Mouse (Mus musculus) adrenal gland (tissue): ENCODE measurements around the gene 4930523C07Rik.

Experiments
- intact Hi-C: fragments of 180-260 bp; cut with DNase I; formaldehyde crosslinking; loops from one replicate; pipeline ENCODE4 v1.15.1; 2025
- long read RNA-seq, 2 experiments: library from polyadenylated mRNA; unstranded; transcript quantifications; one replicate each; pipeline ENCODE4 v2.0.0; 2020; ENCODE audit warnings: borderline replicate concordance in 1 of 2; ENCODE audit not compliant: insufficient replicate concordance in 1 of 2

Gene 4930523C07Rik
- long read RNA-seq, experiment 1, full-length matches to known transcripts: 11 of 16 reads
- long read RNA-seq, experiment 1, partial matches to known transcripts: 0 of 16 reads
- long read RNA-seq, experiment 1, other reads (novel, unspliced or antisense): 5 of 16 reads
- long read RNA-seq, experiment 2, full-length matches to known transcripts: 14 of 16 reads
- long read RNA-seq, experiment 2, partial matches to known transcripts: 0 of 16 reads
- long read RNA-seq, experiment 2, other reads (novel, unspliced or antisense): 2 of 16 reads

DNA sequence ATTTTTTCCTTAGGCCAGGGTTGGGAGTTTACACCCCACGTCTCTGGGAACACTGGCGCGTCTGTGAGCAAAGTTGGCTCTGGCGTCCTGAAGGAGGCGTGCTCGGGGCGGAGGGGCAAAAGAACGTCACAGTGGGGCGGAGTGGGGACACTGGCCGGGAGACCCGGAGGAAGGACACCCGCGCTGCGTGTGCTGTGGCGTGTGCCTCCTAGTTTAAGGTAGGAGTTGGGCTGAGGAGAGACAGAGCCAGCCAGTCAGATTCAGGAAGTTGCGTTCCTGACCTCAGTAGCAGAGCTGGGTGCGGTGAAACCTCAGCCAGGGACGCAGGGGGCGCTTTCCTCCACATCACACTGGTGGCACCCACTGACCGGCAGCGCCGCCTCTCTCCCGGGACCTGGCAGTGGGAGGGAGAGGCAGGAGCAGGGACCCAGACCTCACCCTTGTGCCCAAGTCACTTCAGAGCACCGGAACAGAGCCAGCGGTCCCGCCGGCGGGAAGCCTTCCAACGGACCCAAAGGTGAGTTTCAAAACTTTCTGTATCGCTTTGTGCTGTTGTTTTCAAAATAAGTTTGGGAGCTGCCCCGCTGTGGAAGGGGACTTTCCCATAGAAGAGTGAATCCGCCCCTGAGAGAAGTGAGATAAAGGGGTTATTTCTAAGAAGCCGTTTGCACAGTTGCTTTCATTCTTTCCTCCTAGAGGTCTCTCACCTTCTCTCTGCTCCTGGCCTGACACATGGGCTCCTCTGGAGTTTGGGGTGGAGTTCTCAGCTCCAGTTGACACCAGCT, at the start of gene 4930523C07Rik:
4930523C07Rik (plus strand) TSS at position 146 of the 785 bp plus-strand sequence.
- intact Hi-C loops: no loop called here

GRCm38 (mm10) chr1:159997329-159997728, 46.9 kb upstream of the 4930523C07Rik start:
- intact Hi-C loops: no loop called here

DNA sequence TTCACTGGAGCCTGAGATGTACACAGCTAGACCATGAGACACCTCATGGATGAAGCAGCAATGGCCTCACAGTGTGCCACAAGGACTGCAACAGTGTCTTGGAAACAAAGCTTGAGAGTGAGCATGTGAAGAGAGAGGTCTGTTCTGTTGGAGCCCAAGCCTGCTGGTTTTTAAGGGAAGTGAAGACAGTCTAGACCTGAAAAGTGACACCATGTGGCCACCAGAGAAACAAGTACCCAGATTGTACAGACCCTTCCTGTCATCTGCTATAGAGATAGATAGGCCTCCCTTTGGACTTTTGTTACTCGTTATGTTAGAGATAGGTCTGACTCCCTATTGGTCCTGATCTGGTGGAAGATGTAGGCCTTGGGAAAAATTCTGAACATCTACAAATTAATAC, 45.8 kb upstream of the 4930523C07Rik start:
- intact Hi-C loops: no loop called here

DNA sequence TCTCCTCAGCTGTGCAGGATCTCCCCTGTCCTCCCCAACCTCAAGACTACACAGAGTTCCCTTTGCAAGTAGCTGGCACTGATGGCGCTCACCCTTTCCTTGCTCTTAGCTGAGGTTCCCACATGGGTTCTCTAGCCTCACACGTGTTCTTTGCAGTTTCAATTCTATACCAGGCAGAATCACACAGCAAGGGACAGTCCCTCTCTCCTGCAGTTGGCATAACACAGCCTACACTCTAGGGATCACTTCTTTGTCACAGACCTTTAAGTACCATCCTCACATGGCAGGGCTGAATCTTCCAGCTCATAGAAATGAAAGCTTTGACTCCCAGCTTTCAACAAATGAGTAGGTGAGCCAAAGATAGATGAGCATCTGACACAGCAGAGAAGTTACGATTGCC, 45.0 kb upstream of the 4930523C07Rik start:
- intact Hi-C loops: no loop called here

DNA sequence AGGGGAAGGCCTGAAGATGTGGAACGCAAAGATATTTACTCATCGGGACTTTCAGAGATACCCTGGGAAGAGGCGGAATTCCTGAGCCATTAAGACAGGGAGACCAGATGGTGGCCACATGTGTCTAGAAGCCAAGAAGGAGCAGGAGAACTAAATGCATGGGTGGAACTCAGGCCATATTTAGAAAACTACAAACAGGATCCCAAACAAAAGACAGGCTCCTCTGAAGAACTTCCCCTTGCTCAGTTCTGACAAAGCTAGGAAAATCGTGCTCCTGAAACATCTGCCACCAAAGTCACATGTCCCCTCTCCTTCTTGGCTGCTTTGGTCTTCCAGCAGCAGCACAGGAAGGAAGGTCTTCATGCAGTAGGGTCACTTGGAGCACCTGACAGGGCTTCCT, 38.9 kb upstream of the 4930523C07Rik start:
- intact Hi-C loops: no loop called here

DNA sequence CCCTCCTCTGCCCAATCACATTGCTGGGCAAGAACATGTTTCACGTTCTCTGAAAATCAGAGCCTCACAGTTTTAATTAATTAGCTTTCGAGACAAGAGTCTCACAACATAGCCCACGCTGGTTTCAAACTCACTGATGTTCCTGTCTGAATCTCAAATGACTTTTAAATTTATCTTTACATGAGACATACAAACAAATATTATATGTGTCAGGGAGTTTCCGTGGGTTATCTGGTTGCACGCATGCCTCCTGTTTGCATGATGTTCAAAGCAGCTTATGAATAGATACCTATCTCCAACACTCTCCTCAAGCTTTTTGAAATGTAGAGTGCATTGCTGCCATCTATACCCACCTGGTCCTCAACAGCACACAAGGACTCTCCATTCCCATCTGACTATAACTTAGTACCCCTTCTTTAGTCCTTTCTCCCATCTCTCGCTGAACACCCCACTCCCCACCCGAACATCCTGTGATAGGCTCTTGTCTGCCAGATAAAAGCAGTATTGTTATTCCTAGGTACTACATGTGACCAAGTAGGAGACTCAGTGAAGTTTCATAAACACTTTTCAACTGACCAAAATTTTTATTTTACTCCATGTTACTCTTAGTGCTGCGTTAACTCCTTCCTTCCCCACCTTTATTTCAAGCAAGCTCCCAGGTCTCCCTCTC, 37.1 kb upstream of the 4930523C07Rik start:
- intact Hi-C loops: no loop called here

GRCm38 (mm10) chr1:160013042-160013441, 31.1 kb upstream of the 4930523C07Rik start:
- intact Hi-C loops: no loop called here

DNA sequence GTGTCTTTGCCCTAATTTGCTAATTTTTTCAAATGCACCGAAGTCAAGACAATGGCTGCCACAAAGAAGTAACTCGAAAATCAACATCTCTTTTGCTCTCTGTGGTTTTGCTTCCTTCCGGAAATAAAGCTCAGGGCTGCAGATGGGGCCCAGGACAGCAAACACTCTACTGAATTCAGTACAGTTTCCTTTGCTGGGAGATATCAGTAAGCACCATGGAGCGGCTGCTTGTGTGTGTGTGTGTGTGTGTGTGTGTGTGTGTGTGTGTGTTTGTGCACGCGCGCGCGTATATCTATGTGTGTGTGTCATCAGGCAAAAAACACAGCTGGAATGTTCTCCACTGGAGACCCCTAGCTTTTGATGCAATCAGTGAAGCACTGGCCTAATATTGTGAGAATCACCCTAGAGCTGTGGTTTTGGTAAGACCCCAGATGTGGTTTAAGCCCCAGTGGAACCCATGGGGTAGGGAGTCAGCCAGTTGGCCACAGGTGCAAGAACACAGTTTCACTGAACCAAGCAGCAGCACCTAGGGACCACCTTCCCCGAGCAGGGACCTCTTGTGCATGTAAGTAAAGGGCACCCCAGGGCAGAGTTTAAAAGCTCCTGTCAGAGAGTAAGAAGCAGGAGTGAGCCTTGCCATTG, 19.7 kb upstream of the 4930523C07Rik start:
- intact Hi-C loops: no loop called here

DNA sequence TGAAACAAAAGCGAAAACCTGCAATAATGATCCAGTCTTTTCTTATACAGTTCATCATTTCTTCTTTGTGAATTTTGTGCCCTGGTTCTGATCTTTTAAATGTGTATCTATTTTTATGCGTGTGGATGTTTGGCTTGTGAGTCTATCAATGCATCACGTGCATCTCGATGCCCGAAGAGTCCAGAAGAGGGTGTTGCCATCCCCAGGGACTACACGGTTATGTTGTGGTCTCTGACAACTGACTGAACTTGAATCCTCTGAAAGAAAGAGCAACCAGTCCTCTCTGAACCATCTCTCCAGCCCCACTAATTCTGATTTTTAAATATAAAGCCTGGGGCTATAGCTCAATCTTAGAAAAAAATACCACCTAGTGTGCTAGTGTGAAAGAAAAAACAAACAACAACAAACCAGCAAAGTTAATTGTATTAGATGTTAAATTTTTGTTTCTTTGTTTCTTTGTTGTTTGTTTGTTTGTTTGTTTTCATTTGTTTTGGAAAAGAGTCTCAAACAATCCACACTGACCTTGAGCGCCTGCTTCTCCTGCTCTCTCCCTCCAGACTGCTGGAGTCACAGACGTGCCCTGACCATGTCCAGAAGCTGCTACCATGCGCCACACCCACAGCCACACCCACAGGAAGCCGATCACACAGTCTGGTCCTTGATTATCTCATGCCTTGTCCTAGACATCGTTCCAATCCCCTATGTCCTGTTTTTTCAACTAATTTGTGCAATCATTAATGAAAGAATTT, 18.9 kb upstream of the 4930523C07Rik start:
- intact Hi-C loops: no loop called here

- intact Hi-C loops: no loop called here
These were observed 18.3 kb upstream of the 4930523C07Rik start for GRCm38 (mm10) chr1:160025895-160026255.

GRCm38 (mm10) chr1:160027939-160028338, 16.2 kb upstream of the 4930523C07Rik start:
- intact Hi-C loops: no loop called here

GRCm38 (mm10) chr1:160033948-160034598, 10.1 kb upstream of the 4930523C07Rik start:
- intact Hi-C loops: no loop called here

- intact Hi-C loops: no loop called here
These were observed 8.6 kb upstream of the 4930523C07Rik start for GRCm38 (mm10) chr1:160035561-160035960.

GRCm38 (mm10) chr1:160036996-160037521, 7.1 kb upstream of the 4930523C07Rik start:
- intact Hi-C loops: no loop called here

GRCm38 (mm10) chr1:160039951-160040645, 4.1 kb upstream of the 4930523C07Rik start:
- intact Hi-C loops: no loop called here

DNA sequence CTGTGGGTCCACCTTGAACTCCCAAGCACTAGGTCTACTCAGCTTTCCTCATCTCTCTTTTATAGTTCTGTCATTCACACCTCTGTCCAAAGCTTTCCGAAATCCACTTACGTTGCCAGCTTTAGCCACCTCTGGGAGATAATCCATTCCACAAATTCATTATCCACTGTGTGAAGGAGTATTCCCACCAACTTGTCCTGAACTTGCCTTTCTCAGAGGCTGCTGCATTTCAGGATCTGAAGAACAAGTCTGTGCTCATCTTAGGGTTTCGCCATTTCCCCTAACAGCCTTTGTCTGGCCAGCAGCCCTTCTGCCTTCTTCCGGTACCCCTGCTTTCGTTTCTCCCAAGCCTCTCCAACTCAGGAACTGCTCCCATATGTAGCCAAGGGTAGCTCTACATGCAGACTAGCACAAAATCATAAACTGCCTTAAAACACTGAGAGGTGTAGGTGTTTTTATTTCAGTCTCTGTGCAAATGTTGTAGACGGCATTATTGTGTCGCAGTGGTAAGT, 2.9 kb upstream of the 4930523C07Rik start:
- intact Hi-C loops: no loop called here

DNA sequence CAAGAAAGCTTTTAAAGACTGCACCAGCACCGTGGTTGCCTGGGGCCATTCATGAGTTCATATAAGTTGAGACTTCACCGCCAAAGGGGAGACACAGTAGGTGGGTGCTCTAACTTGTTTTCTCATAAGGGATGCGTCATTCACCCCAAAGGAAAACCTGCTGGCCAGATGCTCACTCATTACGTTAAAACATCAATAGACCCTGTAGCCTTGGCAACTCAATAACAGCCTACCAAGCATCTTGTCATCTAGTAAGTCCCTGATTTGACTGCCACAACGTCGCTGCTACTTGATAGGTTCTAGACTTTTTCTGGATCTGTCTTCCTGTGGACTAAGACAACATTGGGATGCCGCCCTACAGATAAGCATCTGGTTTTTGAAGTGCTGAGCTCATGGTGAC, 1.8 kb upstream of the 4930523C07Rik start:
- intact Hi-C loops: no loop called here

DNA sequence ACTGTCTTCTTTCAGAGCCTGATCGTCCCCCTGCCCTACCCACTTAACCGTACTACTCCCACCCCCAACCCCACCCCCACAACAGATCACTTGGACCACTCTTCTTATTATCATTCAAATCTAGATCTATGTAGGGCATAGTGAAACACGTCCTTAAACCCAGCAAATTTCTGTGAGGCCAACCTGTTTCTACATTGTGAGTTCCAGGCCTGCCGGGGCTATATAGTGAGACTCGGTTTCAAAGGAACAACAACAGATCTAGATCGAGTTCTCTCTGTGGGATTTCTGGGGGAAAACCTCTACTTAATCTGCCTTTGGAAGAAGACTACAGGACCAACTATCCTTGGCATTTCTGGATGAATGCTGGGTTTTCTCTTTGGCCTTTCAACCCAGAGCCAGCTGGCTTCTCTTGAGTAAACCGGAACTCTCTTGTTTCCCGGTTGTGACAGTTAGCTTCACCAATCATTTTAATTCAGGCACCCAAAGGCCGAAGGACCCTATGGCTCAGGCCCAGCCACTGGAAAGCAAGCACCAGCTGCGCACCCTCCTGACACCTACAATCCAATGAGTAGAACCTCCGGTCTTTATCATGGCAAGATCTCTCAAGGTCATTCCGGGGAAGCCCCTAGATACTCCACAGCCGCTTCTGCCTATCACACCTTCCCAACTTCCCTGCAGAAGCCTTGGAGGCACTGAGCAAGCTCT, 759 bp upstream of the 4930523C07Rik start:
- intact Hi-C loops: no loop called here
